Mouse (Mus musculus): ENCODE results near the gene Cuedc1.

GRCm38 (mm10) chr11:88168611-88169010 is 70.8 kb downstream of the Cuedc1 start:
- no peak for TF ChIP-seq CTCF (IDR thresholded peaks at IDR 0.05; ENCODE audit: extremely low read depth, insufficient read depth, insufficient read length, insufficient replicate concordance)
- no peak for TF ChIP-seq POLR2A (IDR thresholded peaks at IDR 0.05; ENCODE audit: low read depth, low read length)

All from spleen, adult 2 months (tissue).